ENCODE assay signal across 13 mouse cellular contexts in genomic region chr16:17247727-17248126, GRCm38 (mm10). TPM values are rescaled to one million over a fixed set of nuclear protein-coding genes. Genes with fewer than 3 reads are reported as not detected.
DNase-seq lines count a peak whose midpoint lies in the region; ATAC-seq and TF ChIP-seq lines count a peak whose summit lies in the region.
"Had no signal": no experiment of that assay in that cellular context is flagged by ENCODE, and none has a peak within 500 bp of the region (broad histone marks: within the 10 kb centered on the region; RNA-seq: fewer than 3 reads in every experiment).

No protein-coding gene starts in this region.

- H3K9me3 ChIP-seq in forebrain, postnatal 0 days (ENCODE audit: low read length): no peaks in the 10 kb centered on the region
- H3K9me3 ChIP-seq: neural tube, embryonic 12.5 days had no signal

- no peak overlapping the region for H3K9ac ChIP-seq in forebrain, postnatal 0 days
- H3K9ac ChIP-seq: neural tube, embryonic 12.5 days had no signal

- intact Hi-C loops in heart, postnatal 25 days (cut with DNase I): no loop called here

- H3K4me1 ChIP-seq in forebrain, postnatal 0 days (ENCODE audit: insufficient read depth): no peaks in the 10 kb centered on the region

- H3K4me3 ChIP-seq in forebrain, postnatal 0 days (ENCODE audit: low read depth, low read length): no peak overlapping the region
- H3K4me3 ChIP-seq: neural tube, embryonic 12.5 days had no signal

- H3K27ac ChIP-seq in forebrain, postnatal 0 days (ENCODE audit: low read depth, low read length): no peak overlapping the region
- H3K27ac ChIP-seq: neural tube, embryonic 12.5 days had no signal

- 52% methylated on average over 4 of the region's 4 CpGs for WGBS in forebrain, postnatal 0 days

- TF ChIP-seq CTCF in forebrain, postnatal 0 days (IDR thresholded peaks at IDR 0.05; ENCODE audit: low read depth): no peak

- no peak for ATAC-seq in forebrain, postnatal 0 days
- ATAC-seq: forebrain, embryonic 14.5 days; hindbrain, embryonic 16.5 days had no signal

- H3K36me3 ChIP-seq in forebrain, postnatal 0 days (ENCODE audit: insufficient read depth): no peaks in the 10 kb centered on the region; the same call in 1 of the 2 replicates
- H3K36me3 ChIP-seq: neural tube, embryonic 12.5 days had no signal

- H3K4me2 ChIP-seq in forebrain, postnatal 0 days (ENCODE audit: low read depth): no peak overlapping the region
- H3K4me2 ChIP-seq: neural tube, embryonic 12.5 days had no signal

- DNase-seq in heart, adult 11 months: peak; percentile 91
- DNase-seq in heart, postnatal 25 days (ENCODE audit: low spot score): no peak
- DNase-seq in heart, adult 8-10 months (ENCODE audit: low spot score): peak; percentile 21
- DNase-seq in kidney, adult 8-10 months: peak; percentile 76
- peak; percentile 83 for DNase-seq in lung, postnatal 25 days (ENCODE audit: low spot score)
- DNase-seq in forebrain, postnatal 0 days: no peak
- no peak for DNase-seq in left cerebral cortex, adult 11 months (ENCODE audit: low spot score)
- DNase-seq: right cerebral cortex, postnatal 25 days; thymus, adult 18-20 months had no signal

- H3K27me3 ChIP-seq in forebrain, postnatal 0 days (ENCODE audit: insufficient read depth, low read length): no peaks in the 10 kb centered on the region
- H3K27me3 ChIP-seq: CH12.LX; neural tube, embryonic 12.5 days had no signal

RNA-seq across cellular contexts. Expression of gene Hic2, which starts 14.4 kb away (rescaled TPM):
- 1 to 10 TPM; 2.0 to 2.2 TPM for total RNA-seq in heart, postnatal 25 days (2021)
- total RNA-seq in heart, adult 8-10 months (2022): 1 to 10 TPM; 1.4 to 2.2 (median 1.9) TPM
- 10.4 and 14.9 TPM in 2 replicates for total RNA-seq in forebrain, postnatal 0 days (2014; rRNA removed)
- polyA plus RNA-seq in forebrain, postnatal 0 days (2015; fragmentation: Nextera tagmentation; extraction: Ambion mirVana): 2.7 and 4.3 TPM in 2 replicates

RNA-seq across cellular contexts. Expression of gene Tmem191c, which starts 28.1 kb away (rescaled TPM):
- 1 to 10 TPM; 2.0 to 2.7 TPM for total RNA-seq in heart, postnatal 25 days (2021)
- total RNA-seq in heart, adult 8-10 months (2022): 1 to 10 TPM; 1.2 to 2.7 (median 1.7) TPM
- 55.2 and 71.0 TPM in 2 replicates for total RNA-seq in forebrain, postnatal 0 days (2014; rRNA removed)
- 36.2 and 53.5 TPM in 2 replicates for polyA plus RNA-seq in forebrain, postnatal 0 days (2015; fragmentation: Nextera tagmentation; extraction: Ambion mirVana)

RNA-seq across cellular contexts. Expression of gene Rimbp3, which starts 39.3 kb away (rescaled TPM):
- under 1 TPM; 0.08 to 0.14 TPM for total RNA-seq in heart, postnatal 25 days (2021)
- total RNA-seq in heart, adult 8-10 months (2022): under 1 TPM in 3 of 4 experiments, not detected in 1; 0.14 to 0.44 (median 0.22) TPM
- total RNA-seq in forebrain, postnatal 0 days (2014; rRNA removed): 3.0 and 3.3 TPM in 2 replicates
- polyA plus RNA-seq in forebrain, postnatal 0 days (2015; fragmentation: Nextera tagmentation; extraction: Ambion mirVana): 0.92 and 1.3 TPM in 2 replicates

RNA-seq across cellular contexts. Expression of gene Ube2l3, which starts 45.3 kb away (rescaled TPM):
- total RNA-seq in heart, postnatal 25 days (2021): 100 to 1,000 TPM; 102 to 113 TPM
- 100 to 1,000 TPM; 107 to 119 (median 114) TPM for total RNA-seq in heart, adult 8-10 months (2022)
- total RNA-seq in forebrain, postnatal 0 days (2014; rRNA removed): 127 and 136 TPM in 2 replicates
- 330 and 371 TPM in 2 replicates for polyA plus RNA-seq in forebrain, postnatal 0 days (2015; fragmentation: Nextera tagmentation; extraction: Ambion mirVana)

Comparison
In these comparisons a context has a peak if more than half of its experiments do, and no peak if none do; other contexts are left out.
1. DNase-seq: peak in heart, adult 11 months (single experiment), heart, adult 8-10 months (single experiment), kidney, adult 8-10 months (2 of 2) and lung, postnatal 25 days (single experiment); none in heart, postnatal 25 days (single experiment), forebrain, postnatal 0 days (single experiment) and left cerebral cortex, adult 11 months (single experiment).
2. RNA of gene Tmem191c, which starts 28.1 kb away (total RNA-seq): 55.2 to 71.0 TPM in forebrain, postnatal 0 days; 2.0 to 2.7 TPM in heart, postnatal 25 days and 1.2 to 2.7 TPM in heart, adult 8-10 months; every median in the first group is over 10 times any median in the second.